Mouse (Mus musculus) stomach, postnatal 0 days (tissue): Measurements from ENCODE around the gene Edaradd.

Experiments used
- CTCF ChIP-seq: IDR thresholded peaks from 2 replicates; pipeline ENCODE4 v1.5.1; 2016; ENCODE audit warnings: antibody characterized with exemption, low read depth, mild to moderate bottlenecking, moderate library complexity
- EP300 ChIP-seq: optimal IDR thresholded peaks from 2 replicates; pipeline ENCODE3; 2016; ENCODE audit warnings: antibody characterized with exemption

- TF ChIP-seq CTCF (no peak), EP300 (no peak)
Observed at GRCm38 (mm10) chr13:12492515-12492914, 27.7 kb downstream of the Edaradd start.
